Mouse (Mus musculus) megakaryocyte progenitor cell, adult 5-6 weeks (primary cell): ENCODE data around the gene Otud7a. TPM values are rescaled to one million over a fixed set of nuclear protein-coding genes. Genes with fewer than 3 reads are reported as not detected.

Experiments used
- ATAC-seq: replicated peaks from 2 replicates; pipeline ENCODE4 v1.8.0; 2016; ENCODE audit warnings: mild to moderate bottlenecking, moderate TSS enrichment, inconsistent platforms; ENCODE audit not compliant: poor library complexity
- total RNA-seq, 2 experiments: library from RNA; stranded (forward) in 1 of 2; stranded (reverse) in 1 of 2; fragments of 157-497, 149-512 nt in 1 of 2; fragments of 200-1000 nt in 1 of 2; gene quantifications; 2 replicates each; pipeline versions ENCODE4 v1.2.3 to v1.2.4; 2015 to 2017

Otud7a gene
- total RNA-seq, 2 experiments from 2014 or later, result not detected

DNA sequence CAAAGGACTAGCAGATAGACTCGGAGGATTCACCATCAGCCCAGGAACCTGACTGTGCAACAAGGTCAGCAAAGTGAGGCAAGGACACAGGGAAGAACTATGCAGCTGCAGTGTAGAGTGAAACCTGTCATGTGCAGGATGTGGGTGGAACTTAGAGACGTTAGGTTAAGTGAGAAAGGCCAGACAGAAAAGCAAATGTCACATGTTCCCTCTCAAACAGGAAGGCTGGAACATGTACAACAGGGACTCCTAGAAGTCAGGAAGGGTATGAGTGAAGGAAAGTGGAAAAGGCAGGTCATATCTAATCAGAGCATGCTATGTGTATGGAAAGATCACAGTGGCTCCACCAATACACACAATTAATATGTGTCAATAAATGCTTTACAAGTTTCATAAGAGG is 232.6 kb downstream of the Otud7a start:
- ATAC-seq, result no peak

DNA sequence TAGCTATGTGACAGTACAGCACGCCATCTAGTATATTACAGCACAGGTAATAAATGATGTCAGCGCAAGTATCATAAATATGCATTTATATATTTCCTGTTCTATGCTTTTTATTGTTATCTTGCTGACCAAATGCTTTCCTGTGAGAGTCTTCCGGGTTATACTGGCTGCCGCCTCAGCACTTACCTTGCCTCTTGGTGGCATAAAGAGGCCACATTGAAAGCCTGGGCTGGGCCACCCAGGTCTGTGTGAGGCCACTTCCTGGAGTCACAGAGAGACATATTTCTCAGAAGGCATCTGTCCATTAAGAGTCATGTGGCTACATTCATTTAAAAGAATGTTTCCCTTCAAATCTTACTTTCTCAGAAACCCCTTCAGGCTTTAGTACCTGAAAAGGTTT is 242.5 kb downstream of the Otud7a start:
- no peak for ATAC-seq

DNA sequence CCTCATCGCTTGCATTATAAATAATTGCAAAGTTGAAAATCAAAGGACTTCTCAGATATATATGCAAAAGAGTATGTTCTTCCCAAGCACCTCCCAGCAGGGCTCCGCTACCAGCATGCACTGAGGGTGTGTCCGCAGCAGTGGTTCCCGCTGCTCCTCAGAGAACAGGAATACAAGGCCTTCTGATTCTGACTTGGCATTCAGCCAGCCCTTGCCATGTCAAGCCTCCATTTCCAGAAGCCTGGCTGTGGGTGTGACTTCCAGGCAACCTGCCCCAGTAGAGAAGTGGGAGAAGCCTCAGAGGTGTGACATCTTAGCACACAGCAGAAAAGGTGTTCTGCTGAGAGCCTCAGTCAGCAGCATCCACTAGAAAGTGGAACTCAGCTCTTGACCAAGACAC is 253.4 kb downstream of the Otud7a start:
- no peak for ATAC-seq

DNA sequence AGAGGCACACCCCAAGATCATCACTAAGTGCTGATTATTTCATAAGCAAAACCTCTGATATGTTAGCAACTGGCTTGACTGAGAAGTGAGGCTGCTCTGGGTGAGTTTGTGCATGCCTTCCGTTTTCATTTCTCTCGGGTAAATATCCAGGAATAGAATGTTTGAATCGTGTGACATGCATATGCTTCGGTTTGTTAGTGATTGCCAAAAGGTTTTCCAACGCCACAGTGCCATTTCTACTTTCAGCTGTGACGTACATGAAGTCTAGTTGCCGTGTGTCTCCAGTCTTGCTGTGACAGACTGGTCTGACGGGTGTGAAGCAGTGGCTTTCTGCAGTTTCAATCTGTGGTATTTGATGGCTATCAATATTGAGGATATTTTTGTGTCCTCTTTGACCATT is 273.4 kb downstream of the Otud7a start:
- ATAC-seq, result no peak

DNA sequence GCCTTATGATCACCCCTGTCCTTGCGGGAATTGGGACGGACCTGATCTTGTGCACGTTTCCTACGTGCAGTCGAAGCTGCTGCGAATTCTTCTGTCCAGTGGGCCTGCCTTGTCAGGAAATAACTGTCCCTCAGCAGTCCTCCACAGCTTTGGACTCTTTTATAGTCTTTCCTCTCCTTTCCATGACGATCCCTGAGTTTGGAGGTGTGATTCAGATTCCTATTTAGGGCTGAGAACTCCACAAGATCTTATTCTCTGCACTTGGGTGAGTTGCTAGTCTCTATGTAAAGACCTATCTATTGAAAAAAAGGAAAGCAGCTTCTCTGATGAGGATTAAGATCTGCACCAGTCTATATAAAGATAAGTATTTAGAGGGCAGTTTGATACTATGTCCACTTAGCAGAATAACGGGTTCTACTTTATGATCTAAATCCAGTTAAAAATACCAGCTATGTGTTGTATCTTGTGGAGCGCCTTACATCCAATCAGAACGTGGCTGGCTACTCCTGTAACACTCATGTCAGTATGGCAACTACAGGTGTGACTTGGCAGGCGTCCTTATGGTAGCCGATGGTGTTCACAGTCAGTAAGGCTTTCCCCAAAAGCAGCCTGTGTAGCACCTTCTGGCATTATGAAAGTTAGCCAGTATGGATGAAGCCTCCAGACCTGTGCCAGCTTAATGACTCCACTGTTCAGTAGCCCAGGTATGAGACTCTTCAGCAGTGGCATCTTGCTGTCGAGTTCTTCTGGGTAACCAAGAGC is 274.8 kb downstream of the Otud7a start:
- no peak for ATAC-seq

DNA sequence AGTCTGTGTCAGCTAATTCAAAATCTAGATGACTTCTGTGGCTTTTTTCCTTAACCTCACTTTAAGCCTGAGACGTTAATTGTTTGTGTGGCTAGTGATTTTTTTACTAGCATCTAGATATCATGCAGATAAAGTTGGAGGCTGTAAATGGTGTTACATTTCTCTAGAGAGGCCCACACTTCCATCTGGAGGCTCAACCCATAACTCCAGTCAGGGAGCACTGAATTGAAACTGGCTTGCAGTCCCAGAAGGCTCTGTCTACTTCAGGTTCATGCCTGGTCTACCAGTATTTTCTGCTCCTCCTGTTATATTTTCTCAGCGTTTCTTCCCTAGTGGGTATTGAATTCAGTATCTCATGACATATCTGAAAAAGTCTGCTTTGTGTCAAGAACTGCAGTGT is 276.1 kb downstream of the Otud7a start:
- ATAC-seq, result no peak

DNA sequence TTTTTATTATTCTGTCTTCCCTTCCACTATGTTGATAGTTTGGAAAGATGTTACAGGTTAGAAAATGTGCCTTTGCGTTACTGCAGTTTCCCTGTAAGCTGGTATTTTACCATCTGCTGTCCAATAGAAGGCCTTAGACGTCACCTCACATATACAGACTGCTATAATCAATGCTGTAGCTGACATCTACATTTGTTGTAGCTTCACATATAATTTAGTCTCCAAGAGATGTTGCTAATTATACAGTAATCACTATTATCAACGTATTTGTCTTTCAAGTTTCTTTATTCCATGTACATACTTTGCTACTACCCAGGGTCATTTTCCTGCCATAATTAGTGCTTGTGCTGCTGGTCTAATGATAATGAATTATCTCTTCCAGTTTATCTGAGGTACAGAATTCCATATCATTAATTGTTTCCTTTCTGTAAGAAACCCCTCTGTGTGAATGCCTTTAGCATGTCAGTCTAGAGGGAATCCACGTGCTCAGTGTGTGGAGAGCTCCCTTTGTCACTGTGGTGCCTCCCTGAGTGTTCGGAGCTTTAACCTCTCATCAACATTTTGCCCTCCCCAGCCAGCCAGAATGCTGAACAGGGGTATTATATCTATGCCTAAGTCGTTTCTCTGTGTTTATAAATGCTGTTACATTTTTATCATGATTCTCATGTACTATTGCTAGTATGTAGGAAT is 280.6 kb downstream of the Otud7a start:
- ATAC-seq, result no peak

DNA sequence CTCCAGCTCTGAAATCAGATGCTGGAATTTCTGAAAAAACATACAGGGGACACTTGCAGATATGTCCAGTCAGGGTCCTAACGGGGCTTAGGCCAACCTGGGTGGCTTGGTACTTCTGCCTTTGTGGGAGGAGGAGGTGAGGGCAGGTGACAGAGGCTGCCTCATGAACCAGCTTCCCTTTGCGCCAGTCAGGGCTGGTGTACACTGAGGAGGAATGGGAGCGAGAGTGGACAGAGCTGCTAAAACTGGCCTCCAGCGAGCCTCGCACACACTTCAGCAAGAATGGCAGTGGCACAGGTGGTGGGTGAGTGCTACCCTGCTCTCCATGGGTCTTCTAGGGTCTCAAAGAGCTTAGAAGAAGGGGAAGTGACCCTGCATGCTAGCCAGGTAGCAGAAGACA is 285.1 kb downstream of the Otud7a start:
- no peak for ATAC-seq

DNA sequence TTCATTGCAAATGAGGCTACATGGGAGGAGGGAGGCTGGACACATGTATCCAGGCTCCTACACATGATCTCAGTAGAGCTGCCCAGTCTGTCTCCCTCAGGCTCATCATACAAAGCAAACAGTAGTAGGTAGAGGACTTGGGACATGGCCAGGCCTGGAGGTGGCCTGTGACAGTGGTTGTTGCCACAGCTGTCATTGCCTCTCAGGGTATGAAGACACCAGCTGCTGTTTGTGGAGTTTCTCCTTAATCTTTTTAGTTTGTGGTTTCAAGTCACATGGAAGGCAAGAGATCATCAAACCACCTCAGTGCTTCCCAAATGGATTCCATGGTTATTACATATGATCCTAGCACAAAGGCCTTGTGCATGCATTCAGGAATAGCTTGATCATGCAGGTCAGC is 285.5 kb downstream of the Otud7a start:
- ATAC-seq, result no peak

DNA sequence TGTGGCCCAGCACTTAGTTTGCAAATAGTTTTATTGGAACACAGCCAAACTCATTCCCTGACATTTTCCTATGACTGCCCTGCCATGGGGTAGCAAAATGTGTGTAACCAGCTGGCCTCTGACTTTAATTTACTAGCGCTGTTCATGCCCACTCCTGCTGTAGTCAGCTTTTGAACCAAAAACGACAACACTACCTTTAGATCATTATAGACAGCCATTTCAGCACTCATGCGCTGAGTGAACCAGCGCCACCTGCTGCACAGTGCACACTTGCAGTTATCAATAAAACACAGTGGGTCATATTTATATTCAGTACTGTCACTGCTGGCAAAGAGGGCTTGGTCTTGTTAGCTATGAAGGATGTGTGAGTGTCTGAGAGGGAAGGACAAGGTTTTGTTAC is 293.2 kb downstream of the Otud7a start:
- ATAC-seq, result peak; percentile 69

DNA sequence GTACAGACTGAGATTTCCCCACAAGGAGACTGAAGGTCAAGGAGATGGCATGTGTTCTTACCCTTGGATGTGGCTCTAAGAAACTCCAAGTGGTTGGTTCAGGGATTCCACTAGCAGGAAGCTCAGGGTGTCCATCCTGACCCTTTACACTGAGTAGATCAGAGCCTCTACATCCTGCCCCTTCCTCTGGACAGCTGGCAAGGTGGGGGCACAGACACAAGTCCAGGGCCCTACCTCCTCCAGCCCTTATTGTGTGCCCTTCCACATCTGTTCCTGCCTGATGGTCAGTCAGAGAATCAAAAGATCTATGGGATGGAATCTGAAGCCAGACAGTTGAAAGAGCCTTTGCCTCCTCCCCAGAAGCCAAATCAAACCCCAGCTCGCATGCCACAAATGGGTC is 293.6 kb downstream of the Otud7a start:
- no peak for ATAC-seq

DNA sequence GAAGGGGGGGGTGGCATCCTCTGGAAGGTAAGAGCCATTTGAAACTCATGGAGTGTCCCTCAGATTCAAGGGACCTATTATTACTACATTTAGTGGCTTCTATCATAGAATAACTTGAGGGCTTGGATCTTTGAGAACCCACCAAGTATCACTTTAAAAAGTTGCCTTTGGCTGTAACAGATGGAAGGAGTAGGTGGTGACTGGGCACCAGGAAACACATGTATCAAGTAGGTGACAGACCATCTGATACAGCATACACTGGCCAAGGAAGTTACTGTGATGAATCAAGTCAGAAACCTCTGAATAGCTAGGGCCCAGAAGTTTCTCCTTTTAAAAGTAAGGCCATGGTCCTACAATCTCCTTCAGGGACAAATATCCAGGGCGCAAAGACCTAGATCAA is 298.6 kb downstream of the Otud7a start:
- ATAC-seq, result no peak

DNA sequence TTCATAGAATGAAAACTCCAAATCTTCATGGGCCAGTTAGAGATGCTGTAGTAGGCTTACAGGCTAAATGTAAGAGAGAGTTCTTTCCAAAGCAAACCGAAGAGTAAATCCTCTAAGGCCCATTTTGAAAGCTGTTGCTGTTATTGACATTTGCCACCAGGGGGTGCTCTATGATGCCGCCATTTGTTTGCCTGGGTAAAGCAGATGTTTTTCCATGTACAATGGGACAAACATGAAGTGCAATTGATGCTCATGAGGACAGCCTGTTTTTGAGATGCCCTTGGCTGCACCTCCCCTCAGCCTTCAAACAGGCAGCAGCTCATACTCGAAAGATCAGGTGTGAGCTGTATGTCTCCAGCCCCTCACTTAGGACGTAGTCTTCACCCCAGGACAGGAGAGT is 307.5 kb downstream of the Otud7a start:
- ATAC-seq, result peak; percentile 48; the same call in 1 of the 2 replicates

DNA sequence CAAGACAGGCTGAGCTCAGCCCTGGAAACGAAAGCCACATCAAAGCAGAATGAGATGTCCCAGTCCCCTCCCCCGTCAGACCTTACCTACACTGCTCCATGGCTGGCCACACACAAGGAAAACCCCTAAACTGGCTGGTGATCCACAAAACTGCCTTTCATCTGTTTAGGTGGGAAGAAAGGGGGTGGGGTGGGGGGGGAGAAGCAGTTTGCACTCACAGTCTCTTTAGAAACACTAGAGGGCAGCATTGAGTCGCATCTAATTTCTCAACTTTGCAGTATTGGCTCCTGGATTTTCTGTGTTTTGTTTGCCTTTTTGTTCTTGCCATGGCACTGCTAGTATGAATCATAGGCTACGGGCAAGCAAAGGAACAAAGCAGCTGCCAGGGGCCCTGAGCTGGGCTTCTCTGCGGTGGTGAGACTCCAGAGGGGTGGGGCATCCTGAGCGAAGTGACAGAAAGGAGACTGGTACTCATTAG is 308.8 kb downstream of the Otud7a start:
- ATAC-seq, result peak; percentile 54

DNA sequence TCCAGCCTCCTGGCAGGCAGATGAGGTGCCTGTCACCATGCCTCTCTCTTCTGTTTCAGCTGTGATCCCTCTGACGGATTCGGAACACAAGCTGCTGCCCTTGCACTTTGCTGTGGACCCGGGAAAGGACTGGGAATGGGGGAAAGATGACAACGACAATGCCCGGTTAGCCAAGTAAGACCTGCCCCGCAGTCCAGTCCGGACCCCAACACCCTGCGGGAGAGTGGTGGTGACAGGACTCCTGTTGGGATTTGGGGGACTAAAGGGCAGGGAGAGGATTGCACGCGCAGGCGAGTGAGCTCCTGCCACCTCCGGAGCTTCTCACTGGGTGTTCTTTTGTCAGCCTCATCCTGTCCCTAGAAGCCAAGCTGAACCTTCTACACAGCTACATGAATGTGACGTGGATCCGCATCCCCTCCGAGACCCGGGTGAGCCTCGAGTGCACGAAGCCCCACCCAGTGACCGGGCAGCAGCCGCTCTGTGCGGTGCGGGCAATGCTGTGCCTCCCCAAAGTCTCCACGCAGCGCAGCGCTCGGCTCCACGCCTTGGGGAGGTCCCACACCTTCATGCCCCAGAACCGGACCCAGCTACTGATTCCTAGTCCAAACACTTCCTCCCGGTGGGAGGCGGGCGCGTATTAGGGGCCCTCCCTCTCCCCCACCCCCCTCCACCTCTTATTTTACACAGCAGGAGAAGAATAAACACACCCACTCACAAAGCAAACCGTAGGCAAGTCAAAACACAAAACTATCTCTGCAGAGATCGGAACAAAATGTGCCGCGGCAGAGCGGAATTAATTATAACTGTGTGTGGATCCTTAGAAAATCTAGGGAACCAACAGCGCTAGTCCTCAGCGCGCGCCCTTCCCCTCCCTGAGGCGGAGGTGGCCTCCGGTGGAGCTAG is 310.3 kb downstream of the Otud7a start:
- ATAC-seq, result no peak

DNA sequence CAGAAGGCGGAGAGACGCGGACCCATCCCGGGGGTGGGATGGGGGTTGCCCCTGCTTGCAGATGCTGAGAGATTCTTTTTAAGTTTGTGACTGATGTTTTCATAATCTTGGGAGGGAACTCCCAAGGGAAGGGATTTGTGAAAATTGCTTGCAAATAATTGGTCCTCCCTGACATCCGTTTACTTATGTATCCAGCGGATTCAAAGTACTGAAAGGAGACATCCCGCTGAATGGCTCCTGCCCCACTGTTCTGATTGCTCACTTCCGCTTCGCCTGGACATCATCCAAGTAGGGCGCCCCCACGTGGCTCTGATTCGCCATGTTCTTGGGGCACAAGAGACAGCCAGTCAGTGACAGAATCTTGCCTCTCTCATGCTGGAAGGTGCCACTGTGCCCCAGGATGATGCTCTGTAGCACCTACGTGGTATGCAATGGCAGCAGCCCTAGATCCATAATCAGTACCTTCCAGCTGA is 311.0 kb downstream of the Otud7a start:
- ATAC-seq, result peak; percentile 75

DNA sequence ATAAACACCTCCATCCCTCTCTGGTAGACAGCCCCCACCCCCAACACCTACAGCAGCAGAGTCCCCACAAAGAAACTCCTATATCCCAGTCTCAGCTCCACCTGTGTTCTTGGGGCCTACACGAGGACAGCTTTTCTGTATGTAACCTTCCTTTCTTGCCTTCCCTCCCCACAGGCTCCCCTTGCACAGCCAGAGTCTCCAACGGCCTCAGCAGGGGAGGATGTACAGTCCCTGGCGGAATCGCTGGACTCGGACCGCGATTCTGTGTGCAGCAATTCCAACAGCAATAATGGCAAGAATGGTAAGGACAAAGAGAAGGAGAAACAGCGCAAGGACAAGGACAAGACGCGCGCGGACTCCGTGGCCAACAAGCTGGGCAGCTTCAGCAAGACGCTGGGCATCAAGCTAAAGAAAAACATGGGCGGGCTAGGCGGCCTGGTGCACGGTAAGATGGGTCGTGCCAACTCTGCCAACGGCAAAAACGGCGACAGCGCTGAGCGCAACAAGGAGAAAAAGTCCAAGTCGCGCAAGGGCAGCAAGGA is 312.7 kb downstream of the Otud7a start:
- no peak for ATAC-seq

DNA sequence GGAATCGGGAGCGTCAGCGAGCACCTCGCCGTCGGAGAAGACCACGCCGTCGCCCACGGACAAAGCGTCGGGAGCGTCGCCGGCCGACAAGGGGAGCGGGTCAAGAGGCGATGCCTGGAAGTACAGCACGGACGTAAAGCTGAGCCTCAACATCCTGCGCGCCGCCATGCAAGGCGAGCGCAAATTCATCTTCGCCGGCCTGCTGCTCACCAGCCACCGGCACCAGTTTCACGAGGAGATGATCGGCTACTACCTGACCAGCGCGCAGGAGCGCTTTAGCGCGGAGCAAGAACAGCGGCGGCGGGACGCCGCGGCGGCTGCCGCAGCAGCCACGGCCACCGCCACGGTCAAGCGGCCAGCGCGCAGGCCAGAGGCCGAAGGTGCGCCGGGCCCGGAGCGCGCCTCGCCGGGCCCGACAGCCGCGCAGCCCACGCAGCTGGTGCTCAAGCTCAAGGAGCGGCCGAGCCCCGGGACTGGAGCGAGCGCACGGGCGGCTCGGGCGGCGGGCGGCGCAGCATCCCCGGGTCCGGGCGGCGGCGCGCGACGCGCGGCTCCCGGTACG is 313.2 kb downstream of the Otud7a start:
- ATAC-seq, result no peak

DNA sequence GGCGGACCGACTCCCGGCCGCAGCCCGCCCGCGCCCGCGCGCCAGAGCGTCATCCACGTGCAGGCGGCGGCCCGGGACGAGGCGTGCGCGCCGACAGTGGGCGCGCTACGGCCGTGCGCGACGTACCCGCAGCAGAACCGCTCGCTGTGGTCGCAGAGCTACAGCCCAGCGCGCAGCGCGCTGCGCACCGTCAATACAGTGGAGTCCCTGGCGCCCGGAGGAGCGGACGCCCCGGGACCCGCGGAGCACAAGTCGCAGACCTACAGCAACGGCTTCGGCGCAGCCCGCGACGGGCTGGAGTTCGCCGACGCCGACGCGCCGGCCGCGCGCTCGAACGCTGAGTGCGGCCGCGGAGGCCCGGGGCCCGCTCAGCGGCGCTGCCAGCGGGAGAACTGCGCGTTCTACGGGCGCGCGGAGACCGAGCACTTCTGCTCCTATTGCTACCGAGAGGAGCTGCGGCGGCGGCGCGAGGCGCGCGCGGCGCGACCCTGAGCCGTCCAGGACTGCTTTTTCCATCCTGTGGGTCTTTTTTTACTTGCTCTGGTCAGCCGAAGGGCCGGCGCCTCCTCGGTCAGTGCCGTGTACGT is 313.8 kb downstream of the Otud7a start:
- ATAC-seq, result no peak

DNA sequence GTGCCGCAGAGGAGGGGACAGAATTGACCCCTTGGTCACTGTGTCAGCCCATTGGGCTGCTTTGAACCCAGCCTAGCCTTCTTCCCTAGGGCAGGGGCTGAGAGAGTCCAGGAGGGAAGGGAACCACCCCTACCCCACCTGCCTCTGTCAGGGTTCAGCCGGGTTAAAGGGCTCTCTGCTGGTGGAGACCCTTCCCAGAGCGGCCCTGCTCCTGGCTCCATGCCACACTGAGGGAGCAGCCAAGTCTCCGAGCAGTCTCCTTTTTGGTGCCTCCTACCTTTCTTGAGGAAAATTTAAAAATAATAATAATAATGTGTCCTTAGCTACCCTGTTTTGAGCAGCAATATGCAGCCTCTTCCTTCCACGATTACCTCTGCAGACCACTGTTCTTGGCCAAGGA is 315.1 kb downstream of the Otud7a start:
- no peak for ATAC-seq
